Mouse (Mus musculus): ENCODE measurements around the gene H13.

H13 gene

GRCm38 (mm10) chr2:152669256-152669638 is at the start of gene H13:
H13 (plus strand) TSS chr2:152669461.
- peak; percentile 92 to 95 for DNase-seq (ENCODE audit: low spot score in 2 of 2)

DNA sequence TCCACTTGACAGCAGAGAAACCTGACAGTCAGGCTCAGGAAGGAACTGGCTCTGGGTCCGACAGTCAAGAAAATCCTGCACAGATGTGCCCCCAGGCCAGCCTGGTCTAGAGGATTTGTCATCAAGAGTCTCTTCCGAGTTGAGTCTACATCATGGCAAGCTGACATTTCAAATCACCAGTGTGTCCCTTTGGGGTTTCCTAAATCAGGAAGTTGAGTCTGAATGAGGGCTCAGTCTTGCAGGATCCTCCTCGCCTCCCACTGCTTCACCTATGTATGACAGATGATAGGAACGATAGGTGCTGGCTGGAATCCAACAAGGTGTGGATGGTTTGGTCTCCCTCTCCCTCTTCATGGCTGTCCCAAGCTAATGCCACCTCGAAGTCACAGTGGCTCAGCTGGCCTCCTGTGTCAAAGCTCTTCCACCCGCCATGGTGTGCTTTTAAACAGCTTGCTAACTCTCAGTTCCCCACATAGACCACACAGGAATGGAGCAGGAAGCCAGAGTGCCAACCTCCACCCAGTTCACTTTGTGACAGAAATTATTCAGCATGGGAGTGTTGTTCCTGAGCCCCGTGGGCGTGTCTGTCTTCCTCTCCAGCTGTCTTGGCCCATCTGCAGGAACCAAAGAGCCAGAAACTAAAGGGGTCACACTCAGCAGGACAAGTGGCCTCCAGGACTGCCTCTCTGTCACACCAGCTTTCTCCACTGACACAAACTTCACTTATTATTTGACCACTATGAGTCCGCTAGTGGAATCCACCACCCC is 48.7 kb upstream of the H13 start:
- peak in 1 of 2 experiments; percentile 60 for DNase-seq (ENCODE audit: low spot score in 2 of 2)

GRCm38 (mm10) chr2:152622151-152622550 is 47.1 kb upstream of the H13 start:
- DNase-seq (ENCODE audit: low spot score in 2 of 2): no peak

- DNase-seq (ENCODE audit: low spot score in 2 of 2): no peak
These were observed 46.3 kb upstream of the H13 start, which contains the start of gene Defb25 for GRCm38 (mm10) chr2:152622953-152623352. Defb25 (minus strand) TSS chr2:152623053.

DNA sequence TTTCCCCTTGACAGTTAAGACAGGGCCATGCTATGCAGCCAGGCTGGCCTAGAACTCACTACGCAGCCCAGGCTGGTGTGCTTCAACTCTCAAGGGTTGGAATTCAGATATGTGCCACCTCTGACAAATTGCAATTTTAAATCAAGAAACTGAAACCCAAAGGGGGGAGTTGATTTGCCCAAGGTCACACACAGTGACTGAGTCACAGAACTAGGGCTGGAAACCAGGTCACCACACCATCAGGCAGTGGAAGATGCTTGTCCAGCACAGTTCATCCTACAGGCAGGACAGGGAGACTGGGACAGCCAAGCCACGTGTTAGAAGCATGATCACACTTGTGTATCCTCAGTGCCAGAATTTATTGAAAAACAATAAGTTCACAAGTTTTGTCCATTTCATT is 44.7 kb upstream of the H13 start:
- DNase-seq (ENCODE audit: low spot score in 2 of 2): no peak

DNA sequence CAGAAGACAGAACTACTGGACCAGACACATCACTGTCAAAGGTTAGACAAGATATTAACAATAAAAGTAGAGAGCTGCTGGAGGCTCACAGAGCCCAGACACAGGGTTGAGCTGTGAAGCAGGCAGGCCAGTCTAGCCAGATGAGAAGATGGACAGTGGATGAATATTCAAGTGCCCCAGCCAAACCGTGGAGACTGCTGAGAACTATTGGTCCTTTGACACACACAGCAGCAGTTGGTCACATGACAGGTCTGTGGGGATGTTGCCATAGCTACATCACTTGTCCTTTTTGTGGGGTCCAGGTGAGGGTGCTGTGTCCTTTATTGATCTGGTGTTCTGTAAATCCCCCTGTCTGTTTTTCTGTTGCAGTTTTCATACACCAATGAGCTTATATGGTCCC is 44.0 kb upstream of the H13 start:
- DNase-seq (ENCODE audit: low spot score in 2 of 2): no peak

DNA sequence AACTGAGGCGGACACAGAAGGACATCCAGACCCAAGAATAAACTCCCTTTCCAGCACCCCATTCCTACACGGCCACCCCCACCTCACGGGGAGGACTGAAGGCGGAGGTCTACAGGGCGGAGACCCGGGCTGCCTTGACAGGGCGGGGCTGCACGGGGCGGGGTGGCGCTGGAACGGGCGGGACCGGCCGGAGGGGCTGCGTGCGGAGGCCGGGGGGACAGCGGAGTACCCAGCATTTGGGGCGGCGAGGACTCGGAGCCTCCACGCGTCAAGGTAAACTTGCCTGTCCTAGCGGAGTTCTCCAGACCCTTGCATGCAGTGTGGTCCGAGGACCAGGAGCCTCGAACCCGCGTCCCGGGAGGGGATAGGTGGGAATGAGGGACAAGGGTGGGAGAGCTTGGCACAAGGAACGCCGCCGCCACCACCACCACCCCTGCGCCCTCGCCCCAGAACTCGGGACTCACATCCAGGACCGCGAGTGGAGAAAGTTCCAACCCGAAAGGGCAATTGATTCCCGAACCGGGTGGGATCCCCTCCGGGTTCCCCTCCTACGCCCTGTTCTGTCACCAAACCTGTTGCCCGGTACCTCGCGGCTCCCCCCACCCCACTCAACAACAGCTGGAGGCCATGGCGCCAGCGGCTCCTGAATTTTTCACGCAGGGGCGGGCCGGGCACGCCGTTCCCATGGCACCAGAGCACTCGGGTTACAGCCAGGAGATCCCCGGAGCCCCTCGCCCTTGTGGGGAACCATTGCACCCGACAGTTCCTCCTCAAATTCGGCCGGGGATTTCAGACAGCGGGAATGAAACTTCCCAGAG is 42.3 kb upstream of the H13 start, which contains the start of gene Rem1:
TSS of gene Rem1 (plus strand) at position 178 of the 818 bp plus-strand sequence.
- peak; percentile 51 to 63 for DNase-seq (ENCODE audit: low spot score in 2 of 2)

DNA sequence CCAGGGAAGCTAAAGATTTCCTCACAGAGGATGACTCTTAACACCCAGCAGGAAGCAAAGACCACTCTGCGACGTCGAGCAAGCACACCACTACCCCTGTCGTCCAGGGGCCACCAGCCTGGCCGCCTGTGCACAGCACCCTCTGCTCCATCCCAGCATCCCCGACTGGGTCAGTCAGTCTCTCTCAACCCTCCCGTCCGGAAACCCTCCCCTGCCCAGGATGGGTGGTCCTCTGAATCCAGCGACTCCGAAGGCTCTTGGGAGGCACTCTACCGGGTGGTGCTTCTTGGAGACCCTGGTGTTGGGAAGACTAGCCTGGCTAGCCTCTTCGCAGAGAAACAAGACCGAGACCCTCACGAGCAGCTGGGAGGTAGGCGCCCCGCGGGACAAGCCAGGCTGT is 41.2 kb upstream of the H13 start:
- no peak for DNase-seq (ENCODE audit: low spot score in 2 of 2)

- DNase-seq (ENCODE audit: low spot score in 2 of 2): no peak
These were observed 40.0 kb upstream of the H13 start for GRCm38 (mm10) chr2:152629239-152629638.

DNA sequence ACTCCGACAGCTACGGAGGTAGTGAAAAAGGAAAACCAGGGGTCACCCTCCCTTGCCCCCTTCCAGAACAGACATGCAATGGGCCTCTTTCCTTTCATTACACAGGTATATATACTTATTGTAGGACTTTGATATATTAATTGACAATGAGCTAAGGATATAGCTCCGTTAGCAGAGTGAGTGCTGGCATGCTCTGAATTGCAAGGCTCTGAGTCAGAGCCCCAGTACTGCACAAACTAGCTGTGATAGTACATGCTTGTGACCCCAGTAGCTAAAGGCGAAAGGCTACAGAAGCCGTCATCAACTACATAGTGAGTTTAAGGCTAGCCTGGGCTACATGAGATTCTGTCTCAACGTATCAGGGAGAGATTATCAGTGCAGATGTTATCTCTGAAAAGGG is 39.4 kb upstream of the H13 start:
- no peak for DNase-seq (ENCODE audit: low spot score in 2 of 2)

DNA sequence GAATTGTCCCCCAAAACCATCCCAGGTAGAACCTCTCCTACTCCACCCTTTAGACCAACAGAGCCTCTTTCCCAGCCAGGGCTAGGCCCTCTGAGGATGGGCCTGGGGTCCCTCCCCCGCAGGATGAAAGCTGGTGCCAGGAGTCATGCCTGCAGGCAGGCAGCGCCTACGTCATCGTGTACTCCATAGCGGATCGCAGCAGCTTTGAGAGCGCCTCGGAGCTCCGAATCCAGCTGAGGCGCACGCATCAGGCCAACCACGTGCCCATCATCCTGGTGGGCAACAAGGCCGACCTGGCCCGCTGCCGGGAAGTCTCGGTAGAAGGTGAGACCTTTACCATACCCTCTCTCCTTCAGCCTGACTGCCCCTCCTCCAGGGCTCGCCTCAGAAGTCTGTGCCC is 35.9 kb upstream of the H13 start:
- no peak for DNase-seq (ENCODE audit: low spot score in 2 of 2)

DNA sequence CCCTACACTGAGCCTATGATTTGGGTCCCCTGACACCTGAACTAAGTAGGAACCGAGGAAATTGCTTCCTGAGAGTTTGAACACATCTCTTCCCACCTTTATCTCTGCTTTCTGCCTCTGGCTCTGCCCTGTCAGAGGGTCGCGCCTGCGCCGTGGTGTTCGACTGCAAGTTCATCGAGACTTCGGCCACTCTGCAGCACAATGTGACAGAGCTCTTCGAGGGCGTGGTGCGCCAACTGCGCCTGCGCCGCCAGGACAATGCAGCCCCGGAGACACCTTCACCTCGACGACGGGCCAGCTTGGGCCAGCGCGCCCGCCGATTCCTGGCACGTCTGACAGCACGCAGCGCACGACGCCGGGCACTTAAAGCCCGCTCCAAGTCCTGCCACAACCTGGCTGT is 35.0 kb upstream of the H13 start:
- DNase-seq (ENCODE audit: low spot score in 2 of 2): no peak

GRCm38 (mm10) chr2:152636246-152637005 is 32.8 kb upstream of the H13 start:
- DNase-seq (ENCODE audit: low spot score in 2 of 2): peak; percentile 86 to 90

DNA sequence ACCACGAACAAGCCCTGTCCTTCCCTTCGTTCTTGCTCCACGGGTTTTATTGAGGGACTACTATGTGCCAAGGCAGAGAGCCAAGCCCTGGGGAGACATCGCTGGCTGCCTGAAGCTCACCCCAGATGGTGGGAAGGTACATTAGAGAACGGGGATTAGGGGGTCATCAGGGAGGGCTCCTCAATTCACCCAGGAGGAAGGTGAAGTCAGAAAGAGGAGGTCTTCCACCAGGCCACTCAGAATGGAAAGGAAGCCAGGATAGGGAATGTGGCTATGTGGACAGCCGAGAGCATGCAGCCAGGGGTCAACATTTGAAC is 32.3 kb upstream of the H13 start:
- DNase-seq (ENCODE audit: low spot score in 2 of 2): no peak

DNA sequence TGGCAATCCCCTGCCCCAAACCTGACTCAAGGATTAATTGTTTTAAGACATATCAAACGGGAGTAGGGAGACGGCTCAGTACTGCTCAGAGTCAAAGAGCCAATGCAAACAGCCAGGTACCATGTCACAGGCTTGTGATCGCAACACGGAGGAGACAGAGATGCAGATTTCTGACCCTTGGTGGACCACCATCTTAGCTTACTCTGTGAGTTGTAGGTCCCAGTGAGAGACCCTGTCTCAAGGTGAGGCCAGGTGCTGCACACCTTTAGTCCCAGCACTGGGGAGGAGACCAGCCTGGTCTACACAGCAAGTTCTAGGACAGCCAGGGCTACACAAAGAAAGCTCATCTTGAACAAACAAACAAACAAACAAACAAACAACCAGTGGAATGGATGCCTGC is 31.9 kb upstream of the H13 start:
- DNase-seq (ENCODE audit: low spot score in 2 of 2): no peak

GRCm38 (mm10) chr2:152638865-152639264 is 30.4 kb upstream of the H13 start:
- DNase-seq (ENCODE audit: low spot score in 2 of 2): no peak

DNA sequence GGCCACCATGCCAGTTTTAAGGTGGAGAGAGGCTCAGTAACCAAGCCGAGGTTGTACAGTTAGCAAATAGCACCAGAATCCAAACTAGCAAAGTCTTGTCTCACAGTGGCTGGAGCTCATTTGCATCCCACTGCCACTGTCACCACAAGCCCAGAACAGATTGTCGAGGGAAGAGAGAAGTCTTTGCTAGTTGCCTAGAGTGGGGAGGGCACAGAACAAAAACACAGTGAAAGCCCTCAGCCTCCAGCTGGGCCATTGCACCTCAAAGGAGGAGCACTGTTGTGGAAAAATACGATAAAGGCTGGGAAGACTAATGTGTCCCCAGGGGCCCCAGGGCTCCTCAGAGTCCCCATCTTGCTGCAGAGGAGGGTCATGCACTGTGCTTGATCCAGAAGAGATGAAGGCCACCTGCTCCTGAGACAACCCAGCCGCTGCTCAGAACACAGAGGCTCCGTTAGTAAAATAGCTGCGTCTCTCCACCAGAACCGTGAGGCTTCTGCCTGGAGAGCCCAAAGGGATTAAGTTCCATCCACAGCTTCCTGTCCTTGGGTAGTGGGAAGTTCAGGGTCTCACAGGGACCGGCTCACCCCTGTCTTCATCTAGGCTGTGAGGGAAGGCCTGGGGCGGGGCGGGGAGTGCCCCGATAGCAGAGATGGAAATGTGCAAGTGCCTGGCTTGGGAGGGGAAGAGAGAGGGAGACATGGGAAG is 29.7 kb upstream of the H13 start:
- peak; percentile 77 to 83 for DNase-seq (ENCODE audit: low spot score in 2 of 2)

GRCm38 (mm10) chr2:152652901-152653620 is 16.2 kb upstream of the H13 start:
- DNase-seq (ENCODE audit: low spot score in 2 of 2): peak; percentile 73 to 74

- DNase-seq (ENCODE audit: low spot score in 2 of 2): peak; percentile 70 to 71
These were observed 15.2 kb upstream of the H13 start for GRCm38 (mm10) chr2:152653874-152654715.

GRCm38 (mm10) chr2:152657398-152657797 is 11.9 kb upstream of the H13 start:
- no peak for DNase-seq (ENCODE audit: low spot score in 2 of 2)

All from heart, adult 9 months (tissue).